Mouse (Mus musculus) heart, postnatal 36 days (tissue): ENCODE results near the gene 1700010B08Rik. TPM values are rescaled to one million over a fixed set of nuclear protein-coding genes. Genes with fewer than 3 reads are reported as not detected.
"Not testable (repeated sequence)": the region's sequence is repeated elsewhere in the genome, so short reads cannot be mapped to it uniquely, and the experiment has no call there.

ENCODE experiments used
- DNase-seq, 2 experiments: peaks; one replicate each; pipeline ENCODE4 v3.0.0; 2021 to 2022
- intact Hi-C: fragments of 180-260 bp; cut with DNase I; formaldehyde crosslinking; loops from one replicate; pipeline ENCODE4 v1.15.1; 2025
- total RNA-seq, 2 experiments: library from RNA; stranded (reverse); gene quantifications; 2 replicates each; pipeline ENCODE4 v1.2.3; 2021

The 1700010B08Rik gene
- total RNA-seq, result not detected

DNA sequence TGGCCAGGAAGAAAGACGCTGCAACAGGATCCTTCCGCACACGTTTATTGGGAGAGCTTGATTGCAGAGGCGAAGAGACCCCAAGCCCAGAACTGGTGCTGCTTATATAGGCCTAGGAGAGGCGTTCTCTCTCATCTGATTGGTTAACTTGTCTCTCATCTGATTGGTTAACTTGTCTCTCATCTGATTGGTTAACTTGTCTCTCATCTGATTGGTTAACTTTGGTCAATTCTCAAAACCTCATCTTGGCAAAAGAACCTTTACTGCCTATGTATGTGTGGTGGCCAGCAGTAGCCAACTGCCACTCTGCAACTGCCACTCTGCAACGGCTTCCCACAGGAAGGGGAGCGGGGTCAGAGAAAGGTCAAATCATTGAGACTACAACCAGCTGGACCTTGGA is at the start of gene 1700010B08Rik:
Gene 1700010B08Rik, plus strand, starts transcription at position 301 of the 400 bp plus-strand sequence.
- intact Hi-C loops, result not testable (repeated sequence)

GRCm38 (mm10) chr2:173672328-173672896 is 46.8 kb upstream of the 1700010B08Rik start:
- intact Hi-C loops, result no loop called here
- DNase-seq, result no peak

More for the DNA sequence above, at the start of gene 1700010B08Rik:
- not testable (repeated sequence) for DNase-seq

DNA sequence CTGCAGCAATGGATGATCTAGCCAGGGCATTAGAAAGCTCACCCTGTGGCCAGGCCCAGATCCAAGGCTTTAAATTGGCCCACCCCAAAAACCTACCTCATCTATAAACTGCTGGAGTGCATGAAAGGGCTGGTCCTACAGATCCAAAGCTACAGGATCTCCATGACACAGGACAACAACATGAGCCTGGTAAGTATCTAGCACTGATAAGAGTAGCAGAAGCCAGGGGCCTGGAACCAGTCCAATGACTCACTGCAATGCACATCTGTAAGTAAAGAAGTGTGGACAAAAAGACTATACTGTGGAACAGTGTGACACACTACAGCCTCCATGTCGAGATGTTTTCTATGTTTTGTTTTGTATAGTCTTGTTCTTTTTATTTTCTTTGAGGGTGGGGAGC is 45.7 kb upstream of the 1700010B08Rik start:
- DNase-seq, result no peak
- intact Hi-C loops, result no loop called here

DNA sequence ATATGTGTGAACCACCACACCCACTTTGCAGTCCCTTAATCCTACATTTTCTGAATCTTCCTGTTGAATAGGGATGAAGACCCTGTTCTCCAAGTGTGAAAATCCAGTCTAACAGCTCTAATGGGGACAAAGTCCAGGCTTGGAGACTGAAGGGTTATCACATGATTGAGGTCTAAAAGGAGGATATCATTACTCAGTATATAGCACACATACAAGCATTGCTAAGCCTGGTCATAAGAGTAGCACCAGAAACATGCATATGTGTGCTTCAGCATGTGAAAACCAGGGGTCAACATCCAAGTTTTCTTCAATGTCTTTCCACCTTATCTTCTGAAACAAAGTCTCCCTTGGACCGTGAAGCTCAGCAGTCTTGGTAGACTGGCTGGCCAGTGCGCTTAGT is 40.6 kb upstream of the 1700010B08Rik start:
- intact Hi-C loops, result no loop called here
- DNase-seq, result no peak

GRCm38 (mm10) chr2:173679217-173679616 is 40.0 kb upstream of the 1700010B08Rik start:
- intact Hi-C loops, result no loop called here

DNA sequence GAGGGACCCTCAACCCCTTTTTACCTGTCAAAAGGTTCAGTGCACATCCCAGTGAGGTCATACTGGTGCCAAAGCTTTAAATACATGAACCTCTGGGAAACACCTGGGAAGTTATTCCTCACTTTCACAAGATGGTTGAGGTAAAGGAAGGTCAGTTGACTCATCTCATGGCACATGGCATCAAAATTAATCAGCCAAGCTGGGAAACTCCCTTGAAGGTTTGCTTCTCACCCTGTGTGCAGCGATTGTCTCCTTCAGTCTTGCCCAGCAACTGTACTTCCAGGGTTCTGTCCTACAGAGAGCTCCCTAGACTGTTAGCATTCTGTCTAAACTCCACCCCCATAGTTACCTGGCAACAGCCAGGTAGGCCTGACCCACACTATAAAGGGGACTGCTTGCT is 39.1 kb upstream of the 1700010B08Rik start:
- no peak for DNase-seq

More at GRCm38 (mm10) chr2:173679217-173679616, 40.0 kb upstream of the 1700010B08Rik start:
- no peak for DNase-seq

DNA sequence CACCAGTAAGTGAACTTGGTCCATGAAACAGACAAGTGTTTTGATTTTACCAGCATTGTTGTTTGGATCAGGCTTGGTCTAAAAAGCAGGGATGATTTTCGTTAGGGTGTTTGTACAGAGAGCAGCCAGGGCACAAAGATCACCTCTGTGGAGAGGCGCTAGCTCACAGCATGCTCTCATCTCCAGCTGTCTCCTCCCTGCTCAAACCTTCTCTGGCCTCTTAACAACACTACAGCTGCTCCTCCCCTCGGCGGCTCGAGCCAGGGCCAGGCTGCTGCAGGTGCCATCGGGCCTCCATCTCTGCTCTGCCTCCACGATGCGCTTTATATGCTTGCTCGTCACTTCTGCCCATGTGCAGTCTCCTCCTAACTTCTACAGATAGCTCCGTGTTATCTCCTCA is 36.4 kb upstream of the 1700010B08Rik start:
- intact Hi-C loops, result no loop called here
- no peak for DNase-seq

More for the DNA sequence above, 39.1 kb upstream of the 1700010B08Rik start:
- intact Hi-C loops, result no loop called here

- intact Hi-C loops, result no loop called here
- DNase-seq, result no peak
These were observed 33.3 kb upstream of the 1700010B08Rik start for GRCm38 (mm10) chr2:173685781-173686361.

- intact Hi-C loops, result no loop called here
These were observed 31.9 kb upstream of the 1700010B08Rik start for GRCm38 (mm10) chr2:173687363-173687762.

DNA sequence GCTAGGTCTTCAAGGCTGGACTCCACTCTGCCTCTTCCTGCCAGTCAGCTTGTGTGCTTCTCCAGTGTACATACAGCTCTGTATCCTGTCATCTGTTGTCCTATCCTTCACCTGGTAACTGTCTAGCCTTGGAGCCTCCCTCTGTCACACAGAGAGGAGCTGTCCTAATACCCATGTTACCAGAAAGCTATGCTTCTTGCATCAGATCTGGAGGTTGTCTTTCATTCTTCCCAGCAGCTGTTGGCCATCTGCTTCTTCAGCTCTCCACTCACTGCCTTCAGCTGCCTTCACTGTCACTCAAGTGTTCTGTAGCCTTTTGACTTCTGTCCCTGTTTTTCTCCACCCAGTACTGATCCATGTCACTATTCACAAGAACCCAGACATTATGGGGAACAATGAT is 29.4 kb upstream of the 1700010B08Rik start:
- intact Hi-C loops, result no loop called here
- no peak for DNase-seq

More at GRCm38 (mm10) chr2:173687363-173687762, 31.9 kb upstream of the 1700010B08Rik start:
- DNase-seq, result no peak

GRCm38 (mm10) chr2:173691748-173692147 is 27.5 kb upstream of the 1700010B08Rik start:
- no peak for DNase-seq

GRCm38 (mm10) chr2:173692693-173693092 is 26.5 kb upstream of the 1700010B08Rik start:
- no peak for DNase-seq
- intact Hi-C loops, result no loop called here

More at GRCm38 (mm10) chr2:173691748-173692147, 27.5 kb upstream of the 1700010B08Rik start:
- intact Hi-C loops, result no loop called here

DNA sequence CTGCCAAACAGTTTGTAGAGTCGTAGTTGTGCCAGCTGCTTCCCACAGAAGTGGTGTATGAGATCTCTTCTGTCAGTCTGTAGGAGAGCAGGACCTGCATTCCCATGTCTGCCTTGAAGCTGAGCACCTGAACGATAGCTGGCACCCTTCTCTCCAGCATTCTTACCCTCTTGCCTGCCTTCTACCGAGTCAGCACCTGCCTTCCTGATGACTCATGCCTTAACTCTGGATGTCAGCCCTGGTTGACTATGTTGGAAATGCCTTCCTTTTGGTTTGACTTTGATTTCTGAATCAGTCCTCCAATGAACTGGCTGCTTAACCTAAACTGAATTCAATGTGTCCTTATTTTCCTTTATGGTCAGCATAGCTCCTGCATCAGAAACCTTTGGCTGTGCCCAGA is 20.4 kb upstream of the 1700010B08Rik start:
- no peak for DNase-seq
- intact Hi-C loops, result no loop called here

- intact Hi-C loops, result no loop called here
- peak; percentile 19 to 41 for DNase-seq
These were observed 16.9 kb upstream of the 1700010B08Rik start for GRCm38 (mm10) chr2:173702096-173702866.

DNA sequence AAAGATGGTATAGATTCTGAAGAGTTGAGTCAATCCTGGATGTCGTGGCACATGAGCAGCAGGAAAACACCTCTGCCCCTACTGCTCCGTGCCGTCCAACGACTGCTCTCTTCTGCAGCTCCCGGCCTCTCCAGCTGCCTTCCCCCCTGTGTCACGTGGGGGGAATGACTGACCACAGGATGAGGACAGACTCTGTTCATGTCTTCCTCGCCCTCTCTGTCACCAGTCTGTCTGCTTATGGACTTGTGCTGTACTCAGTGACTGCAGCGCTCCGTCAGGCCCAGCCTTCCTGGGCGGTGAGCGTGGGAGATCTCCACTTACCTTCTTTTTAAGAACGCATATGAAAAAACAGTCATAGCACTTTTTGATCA is 16.4 kb upstream of the 1700010B08Rik start:
- intact Hi-C loops, result no loop called here
- DNase-seq, result no peak

DNA sequence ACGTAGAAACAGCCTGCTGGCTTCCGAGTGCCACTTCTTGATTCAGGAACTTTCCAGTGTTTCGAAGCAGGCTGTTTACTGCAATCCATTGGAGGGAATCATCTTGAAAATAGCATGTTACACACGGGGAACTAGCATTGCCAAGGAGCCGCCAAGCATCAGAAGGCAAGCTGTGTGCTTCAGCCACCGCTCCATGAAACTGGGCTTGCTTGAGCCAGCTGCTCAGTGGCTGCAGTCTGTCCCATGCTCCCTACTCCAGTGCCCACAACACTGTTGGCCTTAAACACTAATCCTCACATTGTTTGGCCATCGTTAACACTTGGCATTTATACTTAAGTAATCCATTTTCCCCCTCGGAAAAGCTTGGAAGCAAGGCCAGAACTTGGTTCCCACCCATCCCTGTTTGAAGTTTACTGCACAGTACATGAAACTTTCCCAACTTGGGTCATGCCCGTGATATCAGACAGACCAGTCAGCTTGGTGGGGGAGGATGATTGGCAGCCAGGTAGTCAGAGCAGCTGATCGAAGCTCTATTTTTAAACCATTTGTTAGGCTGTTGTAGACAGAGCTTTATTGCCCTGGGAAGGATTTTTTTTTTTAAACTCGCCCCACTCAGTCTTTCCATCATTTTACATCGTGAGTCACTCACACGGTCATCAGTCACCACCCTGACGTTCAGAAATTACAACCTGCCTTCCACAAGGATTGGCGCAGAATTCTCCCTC is 13.2 kb upstream of the 1700010B08Rik start:
- no peak for DNase-seq

DNA sequence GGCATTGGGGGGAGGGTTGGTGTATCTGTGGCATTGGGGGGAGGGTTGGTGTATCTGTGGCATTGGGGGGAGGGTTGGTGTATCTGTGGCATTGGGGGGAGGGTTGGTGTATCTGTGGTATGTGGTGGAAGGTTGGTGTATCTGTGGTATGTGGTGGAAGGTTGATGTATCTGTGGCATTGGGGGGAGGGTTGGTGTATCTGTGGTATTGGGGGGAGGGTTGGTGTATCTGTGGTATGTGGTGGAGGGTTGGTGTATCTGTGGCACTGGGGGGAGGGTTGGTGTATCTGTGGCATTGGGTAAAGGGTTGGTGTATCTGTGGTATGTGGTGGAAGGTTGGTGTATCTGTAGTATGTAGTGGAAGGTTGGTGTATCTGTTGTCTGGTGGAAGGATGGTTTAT is 11.6 kb upstream of the 1700010B08Rik start:
- intact Hi-C loops, result loop anchor here (1.0 kb wide), 1 partner anchor 90 kb away; no protein-coding TSS in a partner anchor
- not testable (repeated sequence) for DNase-seq

More for the DNA sequence above, 13.2 kb upstream of the 1700010B08Rik start:
- intact Hi-C loops, result no loop called here

DNA sequence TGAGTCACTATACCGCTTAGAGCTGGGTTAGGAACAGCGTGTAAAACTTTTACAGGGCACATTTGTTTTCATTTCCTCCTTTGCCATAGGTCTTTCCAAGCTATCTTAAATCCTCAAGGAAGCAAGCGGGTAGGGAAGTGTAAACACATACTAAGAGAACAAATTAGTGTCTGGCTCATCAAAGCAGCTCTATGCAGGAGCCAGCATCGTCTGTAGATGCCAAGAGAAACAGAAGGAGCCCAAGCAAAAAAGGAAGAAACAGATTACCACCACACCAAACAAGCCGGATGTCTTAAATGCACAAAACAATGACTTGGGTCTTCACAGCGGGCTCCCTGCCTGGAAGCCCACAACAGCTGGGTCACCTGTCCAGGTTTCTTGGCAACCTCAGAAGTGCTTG is 9.0 kb upstream of the 1700010B08Rik start:
- no peak for DNase-seq
- intact Hi-C loops, result no loop called here

DNA sequence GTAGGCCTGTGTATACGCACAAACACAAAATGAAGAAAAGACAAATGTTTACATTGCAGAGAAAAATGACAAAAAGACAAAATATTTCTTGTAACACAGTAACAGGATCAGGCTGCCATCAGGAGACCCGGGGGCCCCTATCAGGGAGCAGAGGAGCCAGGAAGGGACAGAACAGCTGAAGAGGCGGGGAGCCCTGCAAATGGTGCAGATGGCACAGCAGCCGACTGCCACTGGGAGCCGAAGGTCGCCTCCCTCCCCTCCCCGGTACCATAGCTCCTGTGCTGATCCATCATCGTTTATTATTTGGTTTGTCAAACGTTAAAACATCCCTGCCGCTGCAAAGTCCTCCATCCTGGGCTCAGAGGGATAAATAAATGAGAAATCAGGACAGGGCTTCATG is 6.6 kb upstream of the 1700010B08Rik start:
- DNase-seq, result no peak
- intact Hi-C loops, result no loop called here

DNA sequence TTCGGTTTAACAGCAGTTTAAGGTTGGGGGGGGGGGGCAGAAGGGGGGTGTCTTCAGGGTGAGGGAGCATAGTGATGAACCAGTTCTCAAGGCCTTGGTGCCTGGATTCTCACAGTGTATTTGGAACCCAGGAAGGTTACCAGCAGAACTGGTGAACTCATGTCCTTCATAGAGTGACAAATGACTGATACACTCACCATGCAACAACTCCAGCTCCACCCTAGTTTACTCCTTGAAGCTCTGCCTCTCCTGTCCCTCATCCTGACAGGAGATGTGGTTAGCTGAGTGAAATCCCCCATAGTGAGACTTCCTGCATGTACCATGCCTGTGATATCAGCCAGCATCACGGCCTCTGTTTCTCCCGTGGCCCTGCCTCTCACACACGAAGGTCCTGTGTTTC is 6.0 kb upstream of the 1700010B08Rik start:
- intact Hi-C loops, result no loop called here
- no peak for DNase-seq
